Mouse (Mus musculus) midbrain, postnatal 0 days (tissue): Measurements from ENCODE around the gene Cacna2d4. TPM values are rescaled to one million over a fixed set of nuclear protein-coding genes. Genes with fewer than 3 reads are reported as not detected.
A peak's percentile ranks its signal among the peaks of the same experiment; 100 is the strongest.

Source experiments
- ATAC-seq: fragments of 200-750 bp; cut with Nextera tagmentation; 2 replicates; pipeline ENCODE4 v1.8.0; 2017; ENCODE audit warnings: moderate number of reproducible peaks, mild to moderate bottlenecking, moderate TSS enrichment, moderate library complexity; ENCODE audit not compliant: low FRiP score
- DNase-seq: peaks from one replicate; pipeline ENCODE4 v3.0.0-alpha.2; 2015; ENCODE audit warnings: low spot score
- H3K27ac ChIP-seq: fragments of 300-500 bp; sonication (generic); 2 replicates; pipeline ENCODE4 v1.5.1; 2014; ENCODE audit warnings: low read depth, mild to moderate bottlenecking, low read length, mixed read lengths
- H3K27me3 ChIP-seq: fragments of 300-500 bp; sonication (generic); 2 replicates; pipeline ENCODE4 v1.6.1; 2014; ENCODE audit warnings: low read length, control low read depth, mixed read lengths; ENCODE audit not compliant: insufficient read depth
- H3K36me3 ChIP-seq: fragments of 300-500 bp; sonication (generic); 2 replicates; pipeline ENCODE4 v1.6.1; 2014; ENCODE audit warnings: low read length, control low read depth, mixed read lengths; ENCODE audit not compliant: insufficient read depth
- H3K4me1 ChIP-seq: fragments of 300-500 bp; sonication (generic); 2 replicates; pipeline ENCODE4 v1.6.1; 2014; ENCODE audit warnings: mild to moderate bottlenecking, control low read depth, antibody characterized with exemption, low read length, mixed read lengths; ENCODE audit not compliant: insufficient read depth
- H3K4me2 ChIP-seq: fragments of 300-500 bp; sonication (generic); 2 replicates; pipeline ENCODE4 v1.6.1; 2014; ENCODE audit warnings: low read depth, mild to moderate bottlenecking, low read length, mixed read lengths; ENCODE audit not compliant: poor library complexity, severe bottlenecking
- H3K4me3 ChIP-seq: fragments of 300-500 bp; sonication (generic); 2 replicates; pipeline ENCODE4 v1.5.1; 2014; ENCODE audit warnings: low read depth, mild to moderate bottlenecking, low read length, moderate library complexity
- H3K9ac ChIP-seq: fragments of 300-500 bp; sonication (generic); replicated peaks from 2 replicates; pipeline ENCODE4 v1.6.1; 2014; ENCODE audit warnings: mild to moderate bottlenecking, low read length, moderate library complexity, mixed read lengths; ENCODE audit not compliant: poor library complexity, severe bottlenecking
- H3K9me3 ChIP-seq: fragments of 300-500 bp; sonication (generic); 2 replicates; pipeline ENCODE4 v1.6.1; 2016; ENCODE audit warnings: low read length, control low read depth
- CTCF ChIP-seq: IDR thresholded peaks from 2 replicates; pipeline ENCODE4 v1.5.1; 2016; ENCODE audit warnings: antibody characterized with exemption, mild to moderate bottlenecking
- WGBS: fragments of 180-500 bp; shearing (Covaris S2); extraction: QIAGEN DNeasy Blood & Tissue Kit; methylation state at CpG from one replicate; pipeline ENCODE4 v1.1.7; 2014; 5-methylcytosine and 5-hydroxymethylcytosine counted together
- polyA plus RNA-seq: library from polyadenylated mRNA; unstranded; fragments of >200 nt; fragmentation: Nextera tagmentation; extraction: Ambion mirVana; gene quantifications from 2 replicates; pipeline ENCODE4 v1.2.1, GENCODE M21; 2015
- total RNA-seq: library from RNA; depleted of rRNA; stranded (reverse); fragments of >200 nt; gene quantifications from 2 replicates; pipeline ENCODE4 v1.2.3, GENCODE M21; 2014

Gene Cacna2d4
- total and polyA plus RNA-seq, 2 experiments from 2014 or later: 0.74 to 0.77 TPM

- Histone ChIP-seq H3K27me3 (no peaks in the 10 kb centered on the region), H3K9ac (no peak overlapping the region), H3K27ac (0 out of 2 replicates have a peak overlapping the region, but pooled peaks have one; percentile 75), H3K9me3 (no peaks in the 10 kb centered on the region), H3K4me2 (no peak overlapping the region), H3K4me1 (peaks cover 16% of the 10 kb centered on the region), H3K4me3 (no peak overlapping the region), H3K36me3 (peaks cover 33% of the 10 kb centered on the region)
- ATAC-seq (no peak), DNase-seq (peak; percentile 39)
- WGBS: 60% methylated on average over 7 of the region's 7 CpGs
- no peak for TF ChIP-seq CTCF
These were observed 78.6 kb downstream of the Cacna2d4 start for GRCm38 (mm10) chr6:119314751-119315476.

- TF ChIP-seq CTCF: no peak
- no peak overlapping the region for H3K27ac ChIP-seq
- H3K27me3 ChIP-seq: no peaks in the 10 kb centered on the region
- H3K9ac ChIP-seq: no peak overlapping the region
- H3K4me3 ChIP-seq: no peak overlapping the region
- peaks cover 5% of the 10 kb centered on the region for H3K4me1 ChIP-seq
- H3K4me2 ChIP-seq: no peak overlapping the region
- H3K36me3 ChIP-seq: peaks cover 64% of the 10 kb centered on the region
- ATAC-seq: peak; percentile 41; the same call in 1 of the 2 replicates
- no peaks in the 10 kb centered on the region for H3K9me3 ChIP-seq
- 56% methylated on average over 9 of the region's 9 CpGs for WGBS
- peak; percentile 80 for DNase-seq
These were observed 82.4 kb downstream of the Cacna2d4 start for GRCm38 (mm10) chr6:119318732-119319131.

GRCm38 (mm10) chr6:119319358-119319757, 83.0 kb downstream of the Cacna2d4 start:
- Histone ChIP-seq H3K36me3 (peaks cover 64% of the 10 kb centered on the region), H3K27me3 (no peaks in the 10 kb centered on the region), H3K9ac (no peak overlapping the region), H3K4me3 (no peak overlapping the region), H3K9me3 (no peaks in the 10 kb centered on the region), H3K4me2 (no peak overlapping the region), H3K27ac (no peak overlapping the region), H3K4me1 (no peaks in the 10 kb centered on the region)
- peak; percentile 25 for DNase-seq
- 80% methylated on average over 2 of the region's 2 CpGs for WGBS
- TF ChIP-seq CTCF: peak; percentile 63
- no peak for ATAC-seq

GRCm38 (mm10) chr6:119320481-119320880, 84.2 kb downstream of the Cacna2d4 start:
- Histone ChIP-seq H3K27me3 (no peaks in the 10 kb centered on the region), H3K36me3 (peaks cover 64% of the 10 kb centered on the region), H3K27ac (no peak overlapping the region), H3K4me3 (no peak overlapping the region), H3K9ac (no peak overlapping the region), H3K4me2 (no peak overlapping the region), H3K9me3 (no peaks in the 10 kb centered on the region), H3K4me1 (no peaks in the 10 kb centered on the region)
- no peak for TF ChIP-seq CTCF
- WGBS: 49% methylated on average over 16 of the region's 16 CpGs
- ATAC-seq: no peak
- DNase-seq: no peak

- Histone ChIP-seq H3K36me3 (peaks cover 52% of the 10 kb centered on the region), H3K4me1 (peaks cover 5% of the 10 kb centered on the region; the same call in 1 of the 2 replicates), H3K4me3 (no peak overlapping the region), H3K4me2 (no peak overlapping the region), H3K27ac (no peak overlapping the region), H3K9me3 (no peaks in the 10 kb centered on the region), H3K27me3 (no peaks in the 10 kb centered on the region), H3K9ac (no peak overlapping the region)
- peak; percentile 41 for ATAC-seq
- no peak for TF ChIP-seq CTCF
- DNase-seq: peak; percentile 70
- 77% methylated on average over 7 of the region's 7 CpGs for WGBS
These were observed 85.4 kb downstream of the Cacna2d4 start for GRCm38 (mm10) chr6:119321752-119322151.

- DNase-seq (no peak), ATAC-seq (no peak)
- no peaks in the 10 kb centered on the region for H3K27me3 ChIP-seq
- TF ChIP-seq CTCF: no peak
- H3K4me1 ChIP-seq: peaks cover 19% of the 10 kb centered on the region
- no peak overlapping the region for H3K4me3 ChIP-seq
- H3K9me3 ChIP-seq: no peaks in the 10 kb centered on the region
- H3K36me3 ChIP-seq: peaks cover 36% of the 10 kb centered on the region
- H3K4me2 ChIP-seq: no peak overlapping the region
- no peak overlapping the region for H3K27ac ChIP-seq
- no peak overlapping the region for H3K9ac ChIP-seq
- 41% methylated on average over 10 of the region's 10 CpGs for WGBS
These were observed 88.5 kb downstream of the Cacna2d4 start for GRCm38 (mm10) chr6:119324776-119325175.
